Mouse (Mus musculus) heart, adult 10 weeks (tissue): ENCODE measurements around the gene Sf3a2. TPM values are rescaled to one million over a fixed set of nuclear protein-coding genes. Genes with fewer than 3 reads are reported as not detected.

ENCODE experiments used
- polyA plus RNA-seq: library from polyadenylated mRNA; stranded (reverse); fragments of 350-450 nt; fragmentation: Illumina TruSeq; extraction: RNeasy Lipid Tissue Mini Kit (QIAGEN cat#74804); gene quantifications from one replicate; pipeline ENCODE4 v1.2.3, GENCODE M21; 2014; ENCODE audit warnings: low read depth, low replicate concordance

Gene Sf3a2
- 24.0 TPM for polyA plus RNA-seq

GRCm38 (mm10) chr10:80798150-80799006 lies at the start of gene Sf3a2, which contains the start of gene Plekhj1:
Gene Sf3a2 (plus strand): TSS chr10:80798198.
Gene Plekhj1 (minus strand): TSS chr10:80798626.

GRCm38 (mm10) chr10:80754594-80755290 lies 43.3 kb upstream of the Sf3a2 start, which contains the start of gene Dot1l:
Gene Dot1l (plus strand): TSS chr10:80755206.

GRCm38 (mm10) chr10:80804916-80805315 lies 6.9 kb downstream of the Sf3a2 start, which contains the start of gene Amh:
Gene Amh (plus strand): TSS chr10:80805243.

GRCm38 (mm10) chr10:80813366-80813765 lies 15.4 kb downstream of the Sf3a2 start, which contains the start of gene Jsrp1:
Gene Jsrp1 (minus strand): TSS chr10:80813498.

GRCm38 (mm10) chr10:80826151-80827062 lies 28.4 kb downstream of the Sf3a2 start, which contains the start of gene Oaz1:
Gene Oaz1 (plus strand): TSS chr10:80826656.

GRCm38 (mm10) chr10:80843931-80844547 lies 46.0 kb downstream of the Sf3a2 start, which contains the start of gene Lingo3:
Gene Lingo3 (minus strand): TSS chr10:80844039.

Other genes with a start within 250 kb of the Sf3a2 start
- 12.6 TPM for gene Rexo1, start 236.6 kb upstream of the Sf3a2 start, polyA plus RNA-seq
- 4.1 TPM for gene Klf16, start 220.9 kb upstream of the Sf3a2 start, polyA plus RNA-seq
- gene Abhd17a, start 207.9 kb upstream of the Sf3a2 start, polyA plus RNA-seq = 36.9 TPM
- gene Scamp4, start 195.3 kb upstream of the Sf3a2 start, polyA plus RNA-seq = 35.7 TPM
- 1.7 TPM for gene Adat3, start 195.3 kb upstream of the Sf3a2 start, polyA plus RNA-seq
- gene Gm49322, start 192.2 kb upstream of the Sf3a2 start, polyA plus RNA-seq = 0.50 TPM
- 87.7 TPM for gene Csnk1g2, start 175.4 kb upstream of the Sf3a2 start, polyA plus RNA-seq
- gene Btbd2, start 141.1 kb upstream of the Sf3a2 start, polyA plus RNA-seq = 42.0 TPM
- gene Mknk2, start 120.1 kb upstream of the Sf3a2 start, polyA plus RNA-seq = 159 TPM
- 5.6 TPM for gene Mob3a, start 96.2 kb upstream of the Sf3a2 start, polyA plus RNA-seq
- 17.2 TPM for gene Izumo4, start 96.0 kb upstream of the Sf3a2 start, polyA plus RNA-seq
- 44.0 TPM for gene Ap3d1, start 55.9 kb upstream of the Sf3a2 start, polyA plus RNA-seq
- 36.2 TPM for gene Dot1l, start 43.0 kb upstream of the Sf3a2 start, polyA plus RNA-seq
- 33.0 TPM for gene Plekhj1, start 428 bp downstream of the Sf3a2 start, polyA plus RNA-seq
- gene Amh, start 7.0 kb downstream of the Sf3a2 start, polyA plus RNA-seq = not detected
- gene Jsrp1, start 15.3 kb downstream of the Sf3a2 start, polyA plus RNA-seq = 0.52 TPM
- 873 TPM for gene Oaz1, start 28.5 kb downstream of the Sf3a2 start, polyA plus RNA-seq
- gene Lingo3, start 45.8 kb downstream of the Sf3a2 start, polyA plus RNA-seq = 10.1 TPM
- 71.8 TPM for gene Lsm7, start 57.0 kb downstream of the Sf3a2 start, polyA plus RNA-seq
- gene Sppl2b, start 57.1 kb downstream of the Sf3a2 start, polyA plus RNA-seq = 16.7 TPM
- gene Tmprss9, start 73.7 kb downstream of the Sf3a2 start, polyA plus RNA-seq = not detected
- gene Timm13, start 102.8 kb downstream of the Sf3a2 start, polyA plus RNA-seq = 109 TPM
- 4.1 TPM for gene Lmnb2, start 120.0 kb downstream of the Sf3a2 start, polyA plus RNA-seq
- 7.3 TPM for gene Gadd45b, start 131.9 kb downstream of the Sf3a2 start, polyA plus RNA-seq
- 0.99 TPM for gene Gng7, start 216.7 kb downstream of the Sf3a2 start, polyA plus RNA-seq
- gene Diras1, start 227.5 kb downstream of the Sf3a2 start, polyA plus RNA-seq = not detected
- 13.6 TPM for gene Slc39a3, start 239.2 kb downstream of the Sf3a2 start, polyA plus RNA-seq